Mouse (Mus musculus): ENCODE results near the gene Ptpn6. TPM values are rescaled to one million over a fixed set of nuclear protein-coding genes. Genes with fewer than 3 reads are reported as not detected.

Gene Ptpn6
- polyA plus RNA-seq, 1 experiment: 0.20 TPM

DNA sequence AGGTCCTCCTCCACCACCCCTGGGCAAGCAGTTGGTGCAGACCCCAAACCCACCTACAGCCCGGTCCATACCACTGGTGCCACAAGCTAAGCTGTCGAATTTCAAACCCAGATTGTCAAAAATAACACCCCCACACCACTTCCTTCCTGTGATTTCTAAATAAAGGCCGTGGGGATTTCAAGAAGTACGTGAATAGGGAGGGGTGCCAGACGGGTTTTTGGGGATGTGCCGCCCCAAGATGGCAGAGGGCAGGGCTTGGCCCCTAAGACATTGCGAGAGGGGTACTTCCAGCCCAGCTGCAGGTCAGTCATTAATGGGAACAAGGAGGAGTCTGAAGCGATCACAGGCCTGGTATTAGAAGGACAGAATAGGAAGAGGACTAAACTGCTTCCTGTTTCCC is 15.0 kb downstream of the Ptpn6 start:
- H3K4me3 ChIP-seq (replicated peaks): no peak overlapping the region
- H3K4me1 ChIP-seq (ENCODE audit: control insufficient read depth): peaks cover 56% of the 10 kb centered on the region

DNA sequence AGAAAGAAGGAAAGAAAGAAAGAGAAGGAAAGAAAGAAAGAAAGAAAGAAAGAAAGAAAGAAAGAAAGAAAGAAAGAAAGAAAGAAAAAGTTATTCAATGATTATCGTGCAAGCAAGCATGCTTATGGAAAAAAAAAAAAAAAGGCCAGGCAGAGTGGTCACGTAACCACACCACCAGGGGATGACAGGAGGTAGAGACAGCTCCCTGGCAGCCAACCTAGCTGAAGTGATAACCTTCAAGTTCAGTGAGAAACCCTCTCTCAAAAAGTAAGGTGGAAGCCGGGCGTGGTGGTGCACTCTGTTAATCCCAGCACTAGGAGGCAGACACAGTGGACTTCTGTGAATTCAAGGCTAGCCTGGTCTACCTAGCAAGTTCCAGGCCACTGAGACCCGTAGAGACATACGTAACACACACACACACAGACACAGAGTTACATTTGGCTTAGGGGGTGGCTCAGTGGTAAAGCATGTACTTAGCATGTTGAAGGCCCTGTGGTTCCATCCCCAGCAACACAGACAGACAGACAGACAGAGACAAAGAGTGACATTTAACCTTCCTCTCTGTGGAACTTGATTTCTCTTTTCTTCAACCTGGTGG is 15.5 kb downstream of the Ptpn6 start:
- no peaks in the 10 kb centered on the region for H3K9me3 ChIP-seq (ENCODE audit: control insufficient read depth, low read length)
- no peaks in the 10 kb centered on the region for H3K27me3 ChIP-seq (ENCODE audit: control insufficient read depth)
- H3K4me1 ChIP-seq (ENCODE audit: control insufficient read depth): peaks cover 62% of the 10 kb centered on the region
- H3K4me3 ChIP-seq (replicated peaks): no peak overlapping the region
- no peak for TF ChIP-seq GATA1 (IDR thresholded peaks at IDR 0.05; ENCODE audit: low read length)
- no peak for TF ChIP-seq TAL1 (IDR thresholded peaks at IDR 0.05; ENCODE audit: low read length)
- peaks cover 21% of the 10 kb centered on the region for H3K36me3 ChIP-seq (ENCODE audit: control insufficient read depth)

More for the DNA sequence above, 15.0 kb downstream of the Ptpn6 start:
- TF ChIP-seq GATA1 (IDR thresholded peaks at IDR 0.05; ENCODE audit: low read length) (no peak), TAL1 (IDR thresholded peaks at IDR 0.05; ENCODE audit: low read length) (no peak)
- no peaks in the 10 kb centered on the region for H3K9me3 ChIP-seq (ENCODE audit: control insufficient read depth, low read length)
- H3K27me3 ChIP-seq (ENCODE audit: control insufficient read depth): no peaks in the 10 kb centered on the region
- H3K36me3 ChIP-seq (ENCODE audit: control insufficient read depth): peaks cover 18% of the 10 kb centered on the region

DNA sequence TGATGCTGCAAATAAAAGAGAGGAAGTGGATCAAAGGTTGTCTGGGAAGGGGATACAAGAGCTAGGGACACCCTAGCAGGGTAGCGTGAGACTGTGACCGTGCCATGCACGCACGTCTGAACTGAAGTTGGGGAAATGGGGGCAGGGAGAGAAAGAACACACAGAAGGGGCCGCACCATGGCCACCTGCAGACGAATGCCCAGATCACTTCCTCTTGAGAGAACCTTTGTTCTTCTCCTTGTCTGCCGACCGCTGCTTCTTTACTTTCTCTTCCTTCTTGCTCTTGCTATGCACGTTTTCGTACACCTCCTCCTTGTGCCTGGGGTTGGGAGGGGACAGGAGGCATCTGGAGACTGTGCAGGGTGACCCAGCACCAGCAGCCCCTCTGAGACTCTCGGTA is 17.6 kb downstream of the Ptpn6 start:
- no peaks in the 10 kb centered on the region for H3K9me3 ChIP-seq (ENCODE audit: control insufficient read depth, low read length)
- H3K36me3 ChIP-seq (ENCODE audit: control insufficient read depth): peaks cover 38% of the 10 kb centered on the region
- H3K4me3 ChIP-seq (replicated peaks): no peak overlapping the region
- H3K27me3 ChIP-seq (ENCODE audit: control insufficient read depth): no peaks in the 10 kb centered on the region
- peaks cover 63% of the 10 kb centered on the region for H3K4me1 ChIP-seq (ENCODE audit: control insufficient read depth)
- no peak for TF ChIP-seq TAL1 (IDR thresholded peaks at IDR 0.05; ENCODE audit: low read length)
- no peak for TF ChIP-seq GATA1 (IDR thresholded peaks at IDR 0.05; ENCODE audit: low read length)

- Histone ChIP-seq H3K36me3 (ENCODE audit: control insufficient read depth) (peaks cover 47% of the 10 kb centered on the region), H3K27me3 (ENCODE audit: control insufficient read depth) (no peaks in the 10 kb centered on the region), H3K9me3 (ENCODE audit: control insufficient read depth, low read length) (no peaks in the 10 kb centered on the region), H3K4me1 (ENCODE audit: control insufficient read depth) (peaks cover 60% of the 10 kb centered on the region), H3K4me3 (replicated peaks) (peak overlapping the region; percentile 19)
- no peak for TF ChIP-seq GATA1 (IDR thresholded peaks at IDR 0.05; ENCODE audit: low read length)
- TF ChIP-seq TAL1 (IDR thresholded peaks at IDR 0.05; ENCODE audit: low read length): no peak
Observed at GRCm38 (mm10) chr6:124719354-124719978, 19.0 kb downstream of the Ptpn6 start.

- Histone ChIP-seq H3K36me3 (ENCODE audit: control insufficient read depth) (peaks cover 52% of the 10 kb centered on the region), H3K4me3 (replicated peaks) (no peak overlapping the region), H3K27me3 (ENCODE audit: control insufficient read depth) (no peaks in the 10 kb centered on the region), H3K4me1 (ENCODE audit: control insufficient read depth) (peaks cover 64% of the 10 kb centered on the region), H3K9me3 (ENCODE audit: control insufficient read depth, low read length) (no peaks in the 10 kb centered on the region)
- TF ChIP-seq TAL1 (IDR thresholded peaks at IDR 0.05; ENCODE audit: low read length) (no peak), GATA1 (IDR thresholded peaks at IDR 0.05; ENCODE audit: low read length) (no peak)
Observed at GRCm38 (mm10) chr6:124718703-124719102, 19.8 kb downstream of the Ptpn6 start.

GRCm38 (mm10) chr6:124717968-124718367 is 20.5 kb downstream of the Ptpn6 start:
- Histone ChIP-seq H3K9me3 (ENCODE audit: control insufficient read depth, low read length) (no peaks in the 10 kb centered on the region), H3K4me3 (replicated peaks) (no peak overlapping the region), H3K4me1 (ENCODE audit: control insufficient read depth) (peaks cover 67% of the 10 kb centered on the region), H3K27me3 (ENCODE audit: control insufficient read depth) (no peaks in the 10 kb centered on the region), H3K36me3 (ENCODE audit: control insufficient read depth) (peaks cover 56% of the 10 kb centered on the region)
- TF ChIP-seq TAL1 (IDR thresholded peaks at IDR 0.05; ENCODE audit: low read length): no peak
- no peak for TF ChIP-seq GATA1 (IDR thresholded peaks at IDR 0.05; ENCODE audit: low read length)

DNA sequence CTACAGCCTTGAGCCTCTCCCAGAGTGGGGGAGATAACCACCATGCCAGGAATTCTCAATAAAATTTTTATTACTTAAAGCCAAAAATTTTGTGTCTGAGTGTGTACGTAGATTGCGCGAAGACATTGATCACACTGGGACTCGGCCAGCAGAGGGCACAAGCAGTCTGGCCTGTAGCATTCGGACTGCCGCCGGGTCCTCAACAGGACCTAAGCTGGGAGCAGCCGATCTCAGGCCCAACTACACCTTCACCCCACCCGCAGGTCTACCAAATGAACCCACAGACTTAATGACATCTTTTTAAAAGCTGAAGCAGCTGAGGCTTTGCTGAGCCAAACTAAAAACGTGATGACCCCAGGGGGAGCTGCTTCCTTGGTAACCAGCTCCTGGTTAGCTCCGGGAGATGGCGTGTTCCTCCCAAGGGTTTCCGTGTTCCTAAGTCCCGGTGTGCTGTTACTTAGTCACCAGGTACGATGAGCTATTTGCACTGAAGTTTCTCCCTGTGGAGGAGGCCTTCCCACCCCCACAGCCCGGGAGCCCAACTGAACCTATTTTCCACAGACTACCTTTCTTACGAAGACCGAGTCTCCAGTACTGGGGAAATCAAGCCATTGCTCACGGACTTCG is 21.5 kb downstream of the Ptpn6 start:
- H3K9me3 ChIP-seq (ENCODE audit: control insufficient read depth, low read length): no peaks in the 10 kb centered on the region
- H3K36me3 ChIP-seq (ENCODE audit: control insufficient read depth): peaks cover 56% of the 10 kb centered on the region
- H3K4me3 ChIP-seq (replicated peaks): no peak overlapping the region
- H3K4me1 ChIP-seq (ENCODE audit: control insufficient read depth): peaks cover 72% of the 10 kb centered on the region
- H3K27me3 ChIP-seq (ENCODE audit: control insufficient read depth): no peaks in the 10 kb centered on the region
- no peak for TF ChIP-seq TAL1 (IDR thresholded peaks at IDR 0.05; ENCODE audit: low read length)
- no peak for TF ChIP-seq GATA1 (IDR thresholded peaks at IDR 0.05; ENCODE audit: low read length)

- Histone ChIP-seq H3K4me1 (ENCODE audit: control insufficient read depth) (peaks cover 64% of the 10 kb centered on the region), H3K36me3 (ENCODE audit: control insufficient read depth) (peaks cover 73% of the 10 kb centered on the region), H3K9me3 (ENCODE audit: control insufficient read depth, low read length) (no peaks in the 10 kb centered on the region), H3K27me3 (ENCODE audit: control insufficient read depth) (no peaks in the 10 kb centered on the region), H3K4me3 (replicated peaks) (peak overlapping the region; percentile 79)
- TF ChIP-seq TAL1 (IDR thresholded peaks at IDR 0.05; ENCODE audit: low read length): no peak
- no peak for TF ChIP-seq GATA1 (IDR thresholded peaks at IDR 0.05; ENCODE audit: low read length)
Observed at GRCm38 (mm10) chr6:124712918-124713317, 25.6 kb downstream of the Ptpn6 start.

All from erythroblast, embryonic 14.5 days (primary cell).